Mouse (Mus musculus): ENCODE measurements around the gene S100z.
A peak's percentile ranks its signal among the peaks of the same experiment; 100 is the strongest.

S100z gene

DNA sequence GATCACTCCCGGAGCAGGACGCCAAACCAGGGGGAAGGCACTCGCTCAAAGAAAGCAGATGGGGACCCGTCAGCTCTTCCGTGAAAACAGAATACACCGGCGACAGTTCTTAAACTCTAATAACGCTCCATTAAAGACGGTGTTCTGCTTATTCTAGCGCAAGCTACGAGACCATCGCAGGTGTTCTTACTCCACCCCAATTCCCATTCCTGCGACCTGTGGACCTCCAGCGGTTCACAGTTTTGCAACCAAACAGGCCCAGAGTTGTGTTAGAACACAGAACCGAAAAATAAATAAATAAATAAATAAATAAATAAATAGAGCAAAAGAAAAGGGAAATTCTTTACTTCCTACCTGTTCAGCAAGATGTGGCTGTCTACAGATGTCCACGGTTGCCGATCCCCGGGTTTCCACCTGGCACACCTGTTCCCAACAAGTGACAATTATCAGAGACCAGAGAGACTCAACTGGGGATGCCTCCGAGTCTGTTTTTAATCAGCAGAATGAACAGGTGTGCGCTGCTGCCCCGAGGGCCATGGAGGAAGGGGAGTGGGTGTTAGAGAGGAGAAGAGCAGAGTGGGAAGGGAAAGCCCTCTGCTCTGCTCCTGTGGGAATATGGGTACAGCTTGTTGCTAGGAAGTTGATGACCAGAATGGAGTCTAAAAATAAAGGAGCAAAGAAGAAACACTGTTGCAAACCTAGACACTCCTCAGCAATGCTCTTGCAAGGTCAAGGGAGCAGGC lies at the start of gene S100z:
Gene S100z (minus strand): TSS at position 51 of the 743 bp plus-strand sequence.
- DNase-seq, result no peak

DNA sequence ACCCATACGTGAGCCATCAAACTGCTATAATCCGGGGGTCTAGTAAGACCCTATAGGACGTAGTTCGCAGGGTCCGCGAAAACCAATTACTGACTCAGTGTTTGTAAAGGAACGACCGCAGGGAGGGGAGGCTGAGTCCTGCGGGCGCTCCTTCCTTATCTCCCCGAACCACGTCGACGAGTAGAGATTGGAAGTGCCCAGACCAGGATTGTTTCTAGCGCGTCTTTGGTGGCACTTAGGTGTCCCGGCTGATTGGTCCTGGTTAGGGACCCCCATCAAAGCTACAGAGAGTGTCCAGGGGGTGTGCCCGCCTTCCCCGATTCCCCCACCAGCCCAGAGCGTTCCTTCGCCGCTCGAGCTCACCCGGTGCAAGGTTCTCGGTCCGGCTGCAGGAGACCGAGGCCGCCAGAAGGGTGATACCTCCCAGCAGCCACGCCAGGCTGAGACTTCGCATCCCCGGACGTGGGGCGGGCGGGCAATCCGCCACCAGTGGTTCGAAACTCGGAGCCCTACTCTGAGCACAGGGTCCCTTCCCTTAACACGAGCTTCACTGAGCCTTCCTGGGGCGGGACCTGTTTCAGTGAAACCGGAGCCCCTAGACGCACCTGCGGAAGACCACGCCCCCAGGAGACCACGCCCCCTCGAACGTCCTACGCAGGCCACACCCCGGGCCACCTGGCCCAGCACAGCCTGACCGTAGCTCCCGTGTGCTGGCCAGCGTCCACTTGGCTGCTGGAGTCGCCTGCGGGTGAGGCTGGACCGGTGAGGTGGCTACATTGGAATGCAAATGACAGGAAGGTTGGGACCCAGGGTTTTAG lies 46.4 kb upstream of the S100z start, which contains the start of gene F2rl1:
Gene F2rl1 (minus strand): TSS at position 554 of the 818 bp plus-strand sequence.
- peak; percentile 93 to 97 for DNase-seq

DNA sequence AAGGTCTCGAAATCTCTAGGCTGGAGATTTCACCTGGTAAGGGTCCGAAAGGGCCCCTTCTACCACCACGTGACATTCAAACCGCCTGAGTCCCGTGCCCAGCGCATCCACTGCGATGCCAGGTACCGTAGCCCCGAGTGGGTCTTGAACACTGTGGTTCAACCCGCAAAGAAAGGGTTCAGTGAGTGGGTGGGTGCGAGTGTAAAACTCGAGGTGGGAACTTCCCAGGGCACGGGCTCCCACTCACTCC lies 45.8 kb upstream of the S100z start:
- DNase-seq, result no peak

DNA sequence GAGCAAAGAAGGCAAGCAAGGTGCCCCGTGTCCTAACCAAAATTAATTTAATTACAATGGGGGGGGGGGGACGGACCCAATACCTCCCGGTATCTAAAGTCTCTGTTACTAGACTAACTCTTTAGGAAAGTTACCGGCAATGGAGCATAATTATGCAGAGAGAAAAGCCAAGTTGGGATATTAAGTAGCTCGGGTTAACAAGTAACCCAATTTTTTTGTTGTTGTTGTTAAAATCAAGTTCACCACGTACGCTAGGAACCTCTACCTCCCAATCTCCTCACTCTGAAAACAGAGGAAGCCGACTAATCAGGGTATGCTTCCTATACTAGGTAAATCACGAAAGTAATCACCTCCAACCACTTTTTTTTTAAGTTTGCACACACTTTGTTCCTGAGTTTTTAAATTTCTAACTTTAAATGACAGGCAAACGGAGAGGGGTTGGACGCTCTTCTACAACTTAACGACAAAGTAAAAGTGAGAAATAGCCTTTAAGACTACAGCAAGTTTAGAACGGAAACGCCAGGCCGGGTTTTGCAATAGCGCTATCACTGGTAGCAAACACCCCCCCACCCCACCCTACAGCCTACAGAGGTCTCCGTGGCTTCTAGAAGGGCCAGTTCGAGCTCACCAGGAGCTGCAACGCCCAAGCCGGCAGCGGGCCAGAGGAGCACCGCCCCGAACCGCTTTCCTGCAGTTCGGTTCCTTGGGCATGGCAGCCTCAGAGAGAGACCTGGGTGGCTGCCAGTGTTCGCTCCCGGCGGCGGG lies 45.3 kb upstream of the S100z start:
- DNase-seq, result peak; percentile 87 to 91

DNA sequence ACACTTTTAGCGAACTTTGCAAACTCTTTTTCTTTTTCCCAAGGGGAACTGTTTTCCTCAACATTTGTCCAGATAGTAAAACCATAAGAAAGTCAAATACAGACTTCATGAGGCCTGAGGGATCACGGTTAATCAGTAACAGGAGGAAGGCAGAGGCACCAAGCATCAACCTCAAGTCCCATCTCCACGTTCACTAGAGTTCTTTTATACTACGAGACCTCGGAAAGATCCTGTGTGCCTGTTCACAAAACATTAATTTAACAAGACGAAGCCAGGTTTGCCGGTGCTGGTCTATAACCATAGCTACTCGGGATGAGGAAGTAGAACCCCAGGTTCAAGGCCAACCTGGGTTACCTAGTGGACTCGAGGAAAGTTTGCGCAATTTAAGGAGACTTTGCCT lies 43.7 kb upstream of the S100z start:
- DNase-seq, result peak in 1 of 2 experiments; percentile 34

DNA sequence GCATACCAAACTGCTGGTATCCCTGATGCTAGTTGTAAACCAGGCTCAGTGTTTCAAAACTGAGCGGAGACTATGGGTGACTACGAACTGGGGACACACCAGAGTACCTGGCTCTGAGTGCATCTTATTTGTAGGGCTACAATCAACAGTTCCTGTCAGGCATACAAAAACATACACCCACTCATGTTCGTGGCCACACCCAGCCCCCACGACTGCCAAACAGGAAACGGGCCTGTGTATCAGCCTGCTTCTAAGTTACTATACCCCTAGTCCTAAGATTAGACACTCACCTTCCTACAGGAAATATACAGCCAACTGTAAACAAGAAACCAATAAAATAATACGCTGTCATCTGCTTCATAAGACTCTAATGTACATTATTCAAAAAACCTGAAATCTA lies 42.5 kb upstream of the S100z start:
- no peak for DNase-seq

DNA sequence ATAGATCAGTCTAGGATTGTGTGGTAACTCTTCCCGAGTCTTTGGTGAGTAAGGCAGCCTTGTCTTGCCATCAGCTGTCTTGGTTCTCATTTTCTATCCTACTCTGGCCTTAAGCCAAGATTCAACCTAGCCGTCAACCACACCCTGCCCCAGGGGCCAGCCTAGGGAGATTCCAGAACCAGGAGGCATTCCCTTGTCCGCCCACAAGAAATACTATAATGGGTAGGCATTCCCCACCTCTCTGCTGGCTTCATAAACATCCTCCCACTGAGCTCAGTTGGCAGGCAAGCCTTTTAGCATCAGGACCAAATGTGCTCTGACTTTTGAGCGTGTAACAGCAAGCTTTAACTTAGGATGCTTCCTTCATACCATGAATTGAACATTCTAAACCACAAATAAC lies 36.2 kb upstream of the S100z start:
- DNase-seq, result peak in 1 of 2 experiments; percentile 24

DNA sequence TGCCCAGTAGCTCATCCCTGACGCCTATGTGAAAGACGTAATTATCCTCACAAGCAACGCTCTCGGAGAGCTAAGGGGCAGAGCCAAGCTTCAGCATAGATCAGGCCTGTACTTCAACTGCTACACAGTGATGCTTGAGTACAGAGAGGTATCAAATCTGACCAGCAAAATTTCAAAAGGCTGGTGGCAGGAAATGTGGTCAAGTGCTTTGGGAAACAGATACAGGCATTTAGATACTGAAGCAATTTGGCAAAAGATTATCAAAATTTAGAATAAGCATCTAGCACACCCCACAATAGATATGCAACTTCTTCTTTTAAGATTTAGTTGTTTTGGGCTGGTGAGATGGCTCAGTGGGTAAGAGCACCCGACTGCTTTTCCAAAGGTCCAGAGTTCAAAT lies 31.5 kb upstream of the S100z start:
- DNase-seq, result no peak

DNA sequence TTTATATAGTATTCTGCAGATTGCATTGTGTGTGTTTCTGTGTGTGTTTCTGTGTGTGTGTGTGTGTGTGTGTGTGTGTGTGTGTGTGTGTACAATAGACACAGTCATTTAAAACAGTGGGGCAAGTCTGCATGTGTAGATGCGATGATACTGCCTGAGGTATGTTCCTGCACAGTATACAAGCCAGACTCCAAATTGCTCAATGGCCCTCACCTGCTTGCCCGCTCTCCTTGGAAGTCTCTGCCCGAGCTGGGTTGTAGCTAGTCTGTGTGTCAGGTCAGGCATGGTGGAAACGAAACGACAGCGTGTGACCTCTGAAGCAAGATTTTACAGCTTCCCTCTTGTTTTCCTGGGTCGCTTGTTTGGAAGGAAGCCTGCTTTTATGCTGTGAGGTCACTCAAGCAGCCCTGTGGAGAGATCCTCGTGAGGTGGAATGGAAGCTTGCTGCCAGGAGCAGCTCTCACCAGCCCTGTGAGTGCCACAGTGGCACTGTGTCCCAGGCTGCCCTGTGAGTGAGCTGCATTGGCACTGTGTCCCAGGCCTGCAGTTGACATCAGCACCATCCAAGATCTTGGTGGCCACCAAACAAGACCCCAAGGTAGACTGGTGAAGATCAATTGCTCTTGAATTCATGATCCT lies 24.9 kb upstream of the S100z start:
- no peak for DNase-seq

DNA sequence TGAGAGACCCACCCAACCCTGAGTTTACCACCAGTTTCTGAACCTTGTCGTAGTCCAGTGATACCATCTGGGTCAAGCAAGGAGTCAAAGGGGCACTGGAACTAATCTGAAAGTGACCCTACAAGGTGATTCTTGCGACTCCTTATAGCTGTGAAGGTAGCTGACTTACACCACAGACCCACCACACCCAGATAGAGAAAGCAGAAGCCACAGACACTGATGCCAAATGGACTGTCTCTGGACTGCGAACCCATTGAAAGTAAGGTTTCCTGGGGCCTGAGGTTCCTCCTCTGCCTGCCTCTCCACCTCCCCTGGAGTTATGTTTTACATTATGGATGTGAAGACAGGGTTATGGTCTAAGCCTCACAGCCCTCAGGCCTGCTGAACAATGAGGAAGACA lies 18.1 kb upstream of the S100z start:
- no peak for DNase-seq

DNA sequence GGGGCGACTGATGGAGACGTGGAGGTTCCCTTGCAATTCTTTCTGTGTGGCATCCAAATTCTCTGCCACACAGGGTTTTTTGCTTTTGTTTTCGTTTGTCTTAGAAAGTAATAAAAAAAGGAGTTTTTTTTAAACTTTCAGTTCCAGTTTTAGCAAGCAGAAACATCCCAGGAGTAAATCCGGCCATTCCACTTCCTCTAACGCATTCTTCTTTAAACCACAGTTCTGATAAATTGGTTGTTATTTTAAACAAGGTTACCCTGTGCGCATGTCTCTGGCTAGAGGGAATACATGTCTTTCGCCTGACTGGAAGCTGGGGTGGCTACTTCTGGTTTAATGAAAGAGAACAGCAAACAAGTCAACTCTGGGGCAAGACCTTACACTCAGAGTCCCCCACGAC lies 16.3 kb upstream of the S100z start:
- DNase-seq, result no peak

DNA sequence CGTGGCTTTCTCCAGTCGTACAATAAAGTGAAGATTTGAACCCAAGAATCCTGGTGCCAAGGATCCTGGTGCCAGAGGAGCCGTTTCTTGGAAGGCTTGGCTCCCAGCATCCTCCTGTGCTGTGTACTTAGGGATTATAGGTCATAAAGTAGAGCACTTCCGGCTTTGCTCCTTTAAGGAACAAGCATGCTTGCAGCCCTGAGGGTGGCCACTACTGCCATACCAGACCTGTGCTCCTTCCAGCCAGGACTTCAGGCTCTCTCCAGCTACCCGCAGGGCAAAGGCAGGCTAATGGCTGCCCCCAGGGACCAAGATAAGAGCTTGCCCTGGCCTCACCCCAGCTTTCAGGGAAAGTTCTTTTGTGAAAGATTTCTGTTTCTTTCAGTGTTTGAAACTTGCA lies 14.8 kb upstream of the S100z start:
- no peak for DNase-seq

DNA sequence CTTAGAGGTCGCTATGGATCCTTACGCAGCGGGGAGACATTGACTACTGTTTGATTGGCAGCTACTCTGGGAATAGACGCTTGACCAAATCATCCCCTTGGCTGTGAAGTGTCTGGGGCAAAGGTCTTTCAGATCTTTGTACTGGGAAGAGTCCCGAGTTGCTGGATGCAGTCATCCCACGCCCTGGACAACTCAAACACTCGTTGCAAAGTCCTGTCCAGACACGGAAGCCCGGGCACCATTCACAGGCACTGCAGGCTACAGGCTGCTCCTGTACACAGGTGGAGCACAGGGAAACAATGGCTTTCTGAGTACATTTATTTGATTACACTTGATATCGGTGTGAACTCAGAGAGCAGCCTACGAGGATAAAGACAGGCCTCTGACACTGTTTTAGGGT lies 12.8 kb upstream of the S100z start:
- peak; percentile 21 to 48 for DNase-seq

DNA sequence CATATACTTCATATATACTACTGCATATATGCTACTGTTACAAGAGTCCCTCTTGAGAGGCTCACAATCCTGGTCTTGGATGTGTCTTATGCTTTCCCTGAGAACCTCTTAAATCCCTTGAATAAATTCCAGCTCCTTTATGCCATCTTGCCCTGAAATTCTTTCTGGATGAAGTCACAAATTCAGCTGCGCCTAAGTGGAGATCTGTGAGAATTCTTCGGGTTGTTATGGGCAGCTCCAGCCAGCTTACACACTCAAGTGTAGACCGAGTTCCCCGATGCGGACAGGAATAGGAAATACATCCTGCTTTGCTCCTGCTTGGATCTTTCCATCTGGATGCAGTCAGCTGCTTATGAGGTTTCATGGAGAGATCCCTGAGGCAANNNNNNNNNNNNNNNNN lies 6.1 kb upstream of the S100z start:
- peak in 1 of 2 experiments; percentile 5 for DNase-seq

DNA sequence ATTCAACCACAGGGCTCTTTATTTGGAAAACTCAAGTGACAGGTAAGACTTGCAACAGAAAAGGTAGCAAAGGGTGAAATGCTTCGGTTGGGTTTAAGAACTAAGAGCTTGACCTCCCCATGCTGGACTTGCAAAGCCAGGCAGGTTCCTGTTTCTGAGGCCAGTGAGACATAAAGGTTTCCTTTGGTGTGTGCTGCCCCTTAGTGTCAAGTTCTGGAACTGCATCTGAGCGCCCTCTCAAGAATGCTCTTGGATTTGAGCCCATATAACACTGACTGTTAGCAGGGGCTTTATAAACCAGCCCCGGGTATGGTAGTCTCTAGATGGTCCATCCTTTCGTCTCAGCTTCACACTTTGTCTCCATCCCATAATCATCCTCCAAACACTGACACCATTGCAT lies 2.9 kb upstream of the S100z start:
- DNase-seq, result peak; percentile 67 to 90

DNA sequence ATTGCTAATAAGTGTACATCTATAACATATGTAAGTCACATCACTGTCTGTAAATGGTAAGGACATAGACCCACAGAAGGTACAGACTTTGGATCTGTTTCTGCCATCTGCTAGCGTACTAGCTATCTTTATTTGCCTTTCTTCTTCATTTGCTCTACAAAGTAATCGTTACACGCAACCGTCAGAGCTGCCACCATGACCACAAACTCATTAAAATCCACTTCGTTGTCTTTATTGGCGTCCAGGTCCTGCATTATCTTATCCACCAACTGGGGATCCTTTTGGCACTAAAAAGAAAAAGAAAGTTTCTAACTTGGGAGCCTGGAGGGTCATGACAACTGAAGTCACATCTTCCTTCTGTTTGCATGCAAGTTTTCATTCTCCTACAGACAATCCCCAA lies 1.3 kb downstream of the S100z start:
- DNase-seq, result no peak

DNA sequence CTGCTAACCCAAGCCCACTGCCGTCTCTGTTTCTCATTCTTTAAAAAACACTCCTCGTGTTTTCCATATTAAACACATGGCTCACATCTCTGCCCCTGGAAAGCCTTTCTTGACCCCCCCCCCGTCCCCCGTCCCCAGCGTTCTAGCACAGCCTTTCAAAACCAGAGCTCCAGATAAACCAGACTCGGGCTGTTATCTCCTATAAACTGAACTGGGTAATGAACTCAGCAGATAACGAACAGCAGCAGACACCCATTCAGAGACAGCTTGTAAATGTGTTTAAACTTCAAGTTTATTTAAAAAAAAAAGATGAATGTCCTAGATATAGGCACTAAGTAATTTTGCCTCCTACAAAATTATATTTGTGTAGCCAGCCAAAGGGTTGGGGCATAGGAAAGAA lies 3.4 kb downstream of the S100z start:
- DNase-seq, result no peak

DNA sequence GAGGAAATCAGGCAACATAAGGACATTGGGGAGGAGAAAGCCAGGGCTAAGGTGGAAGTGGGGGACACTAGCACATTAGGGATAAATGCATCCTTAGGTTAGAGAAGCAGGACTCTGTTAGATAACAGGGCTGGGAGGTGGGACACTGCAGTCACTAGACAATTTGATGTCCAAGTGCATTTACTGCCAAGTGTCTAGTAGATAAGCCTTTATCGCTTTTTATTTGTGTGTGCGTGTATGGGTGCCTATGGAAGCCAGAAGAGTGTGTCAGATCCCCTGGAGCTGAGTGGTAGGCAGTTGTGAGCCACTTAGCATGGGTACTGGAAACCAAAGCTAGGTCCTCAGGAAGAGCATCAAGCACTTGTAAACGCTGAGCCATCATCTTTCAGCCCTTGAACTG lies 4.2 kb downstream of the S100z start:
- DNase-seq, result no peak

DNA sequence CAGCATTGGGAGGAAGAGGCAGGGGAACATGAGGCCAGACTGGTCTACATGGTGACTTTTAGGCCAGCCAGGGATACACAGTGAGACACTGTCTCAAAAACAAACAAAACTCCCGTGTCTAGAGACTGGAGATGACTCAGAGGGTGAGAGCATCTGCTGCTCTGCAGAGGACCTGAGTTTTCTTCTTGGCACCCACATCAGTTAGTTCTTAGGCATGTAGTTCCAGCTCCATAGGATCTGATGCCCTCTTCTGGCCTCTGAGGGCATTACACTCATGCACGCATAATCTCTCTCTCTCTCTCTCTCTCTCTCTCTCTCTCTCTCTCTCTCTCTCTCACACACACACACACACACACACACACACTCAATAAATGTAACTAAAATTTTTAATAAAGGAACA lies 7.6 kb downstream of the S100z start:
- DNase-seq, result peak in 1 of 2 experiments; percentile 14

DNA sequence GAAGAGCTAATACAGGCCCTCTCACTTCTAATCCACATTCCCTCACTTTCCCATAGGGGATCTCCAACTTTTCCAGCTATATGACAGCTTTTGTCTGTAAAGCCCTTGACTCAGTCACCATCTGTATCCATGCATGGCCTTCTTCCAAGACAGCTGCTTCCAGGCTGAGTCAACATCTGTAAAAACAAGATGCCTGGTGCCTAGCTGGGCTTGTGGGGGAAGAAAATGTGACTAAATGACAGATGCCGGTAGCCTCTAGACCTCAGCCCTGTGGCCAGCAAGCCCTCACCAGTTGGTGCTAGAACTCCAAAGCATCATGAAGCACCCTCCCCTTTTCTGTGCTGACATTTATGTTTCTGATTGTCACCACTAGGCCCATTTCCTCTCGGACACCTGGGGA lies 27.0 kb downstream of the S100z start:
- no peak for DNase-seq

DNA sequence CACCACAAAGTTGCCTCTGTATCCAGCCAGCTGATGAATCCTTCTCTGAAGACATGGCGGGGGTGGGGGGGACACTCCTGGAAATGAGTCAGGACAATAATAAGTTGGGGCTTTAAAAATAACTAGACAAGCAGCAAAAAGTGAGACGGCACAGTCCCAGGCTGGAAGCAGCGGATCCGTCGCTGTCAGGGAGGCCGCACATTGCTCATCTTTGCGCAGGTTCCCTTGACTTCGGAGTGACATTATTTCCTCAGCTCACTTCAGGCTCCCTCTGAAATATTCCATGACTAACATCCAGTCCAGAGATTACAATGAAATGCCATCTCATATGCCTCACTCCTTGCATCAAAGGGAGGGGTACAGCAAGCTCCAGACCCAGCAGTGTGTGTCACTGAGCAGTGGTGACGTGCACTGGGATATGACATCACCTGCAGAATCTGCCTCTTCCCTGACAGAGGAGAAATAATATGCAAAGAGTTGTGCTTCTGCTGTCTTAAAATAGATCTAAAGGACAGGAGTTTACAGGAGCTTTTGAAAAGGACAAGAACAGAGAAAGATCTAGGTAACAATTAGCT lies 27.8 kb downstream of the S100z start:
- DNase-seq, result no peak

DNA sequence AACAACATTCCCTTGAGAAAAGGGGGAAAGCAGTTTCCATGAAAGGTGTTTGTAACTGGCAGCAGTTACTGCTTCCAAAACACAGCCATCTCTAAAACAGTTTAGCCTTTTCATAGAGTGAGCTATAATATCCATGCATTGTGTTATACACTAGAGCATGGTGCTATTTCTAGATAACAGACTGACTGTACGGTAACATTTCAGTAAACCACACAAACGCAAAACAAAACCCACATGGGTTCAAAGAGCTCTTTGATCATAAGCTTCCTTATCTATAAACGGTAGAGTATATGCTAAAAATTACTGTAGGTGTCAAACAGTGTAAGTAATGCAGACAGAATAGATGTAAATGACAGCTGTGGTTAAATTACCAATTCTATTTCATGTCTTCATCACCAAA lies 28.8 kb downstream of the S100z start:
- DNase-seq, result no peak

DNA sequence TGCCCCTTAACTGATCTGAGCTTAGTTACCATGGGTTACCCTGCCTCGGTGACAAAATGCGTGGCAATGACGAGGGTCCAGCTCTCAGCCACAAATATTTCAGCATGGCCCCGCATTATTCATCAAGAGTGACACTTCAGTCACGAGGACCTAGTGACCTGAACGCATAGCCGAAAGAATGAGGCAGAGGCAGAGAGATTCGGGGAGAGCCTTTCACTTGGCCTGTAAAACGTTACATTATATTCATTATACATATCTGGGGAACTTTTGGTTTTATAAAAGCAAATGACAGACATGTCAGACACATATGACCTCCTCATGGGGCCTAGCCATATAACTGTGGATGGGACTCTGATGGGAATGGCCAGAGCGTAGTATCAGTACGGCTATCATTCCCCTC lies 33.7 kb downstream of the S100z start, which contains the start of gene Crhbp:
Gene Crhbp (minus strand): TSS at position 101 of the 400 bp plus-strand sequence.
- DNase-seq, result no peak
